Mouse (Mus musculus): ENCODE results near the gene BC029722.

GRCm38 (mm10) chr2:155852536-155852935 lies 33.3 kb upstream of the BC029722 start:
- TF ChIP-seq CTCF (IDR thresholded peaks at IDR 0.05; ENCODE audit: control insufficient read depth, insufficient read depth, low read length) (no peak), POLR2A (IDR thresholded peaks at IDR 0.05; ENCODE audit: borderline replicate concordance, control insufficient read depth, low read depth, low read length) (no peak)
